Mouse (Mus musculus) forebrain, embryonic 13.5 days (tissue): ENCODE results near the gene Atp6v1g2. TPM values are rescaled to one million over a fixed set of nuclear protein-coding genes. Genes with fewer than 3 reads are reported as not detected.
A peak's percentile ranks its signal among the peaks of the same experiment; 100 is the strongest.

Experiments used
- ATAC-seq: fragments of 200-750 bp; cut with Nextera tagmentation; 2 replicates; pipeline ENCODE4 v1.8.0; 2017
- H3K27ac ChIP-seq: fragments of 300-500 bp; sonication (generic); 2 replicates; pipeline ENCODE4 v1.5.1; 2015; ENCODE audit warnings: inconsistent platforms, mild to moderate bottlenecking, moderate library complexity
- H3K27me3 ChIP-seq: fragments of 300-500 bp; sonication (generic); 2 replicates; pipeline ENCODE4 v1.6.1; 2015; ENCODE audit warnings: mild to moderate bottlenecking, inconsistent platforms
- H3K36me3 ChIP-seq: fragments of 300-500 bp; sonication (generic); 2 replicates; pipeline ENCODE4 v1.6.1; 2015; ENCODE audit warnings: mild to moderate bottlenecking, inconsistent platforms; ENCODE audit not compliant: poor library complexity, severe bottlenecking
- H3K4me1 ChIP-seq: fragments of 300-500 bp; sonication (generic); 2 replicates; pipeline ENCODE4 v1.6.1; 2015; ENCODE audit warnings: inconsistent platforms
- H3K4me2 ChIP-seq: fragments of 300-500 bp; sonication (generic); 2 replicates; pipeline ENCODE4 v1.6.1; 2015; ENCODE audit warnings: inconsistent platforms, mild to moderate bottlenecking, moderate library complexity
- H3K4me3 ChIP-seq: fragments of 300-500 bp; sonication (generic); 2 replicates; pipeline ENCODE4 v1.5.1; 2015; ENCODE audit warnings: mild to moderate bottlenecking, inconsistent platforms
- H3K9ac ChIP-seq: fragments of 300-500 bp; sonication (generic); 2 replicates; pipeline ENCODE4 v1.6.1; 2015; ENCODE audit warnings: mild to moderate bottlenecking, inconsistent platforms
- H3K9me3 ChIP-seq: fragments of 300-500 bp; sonication (generic); replicated peaks from 2 replicates; pipeline ENCODE4 v1.6.1; 2016; ENCODE audit warnings: inconsistent platforms
- WGBS: fragments of 180-500 bp; shearing (Covaris S2); methylation state at CpG from one replicate; pipeline ENCODE4 v1.1.7; 2015; 5-methylcytosine and 5-hydroxymethylcytosine counted together
- polyA plus RNA-seq: library from polyadenylated mRNA; unstranded; fragments of >200 nt; fragmentation: Nextera tagmentation; extraction: Ambion mirVana; gene quantifications from 2 replicates; pipeline ENCODE4 v1.2.1, GENCODE M21; 2015

Atp6v1g2 gene
- polyA plus RNA-seq, 1 experiment from 2014 or later = 20.8 TPM

DNA sequence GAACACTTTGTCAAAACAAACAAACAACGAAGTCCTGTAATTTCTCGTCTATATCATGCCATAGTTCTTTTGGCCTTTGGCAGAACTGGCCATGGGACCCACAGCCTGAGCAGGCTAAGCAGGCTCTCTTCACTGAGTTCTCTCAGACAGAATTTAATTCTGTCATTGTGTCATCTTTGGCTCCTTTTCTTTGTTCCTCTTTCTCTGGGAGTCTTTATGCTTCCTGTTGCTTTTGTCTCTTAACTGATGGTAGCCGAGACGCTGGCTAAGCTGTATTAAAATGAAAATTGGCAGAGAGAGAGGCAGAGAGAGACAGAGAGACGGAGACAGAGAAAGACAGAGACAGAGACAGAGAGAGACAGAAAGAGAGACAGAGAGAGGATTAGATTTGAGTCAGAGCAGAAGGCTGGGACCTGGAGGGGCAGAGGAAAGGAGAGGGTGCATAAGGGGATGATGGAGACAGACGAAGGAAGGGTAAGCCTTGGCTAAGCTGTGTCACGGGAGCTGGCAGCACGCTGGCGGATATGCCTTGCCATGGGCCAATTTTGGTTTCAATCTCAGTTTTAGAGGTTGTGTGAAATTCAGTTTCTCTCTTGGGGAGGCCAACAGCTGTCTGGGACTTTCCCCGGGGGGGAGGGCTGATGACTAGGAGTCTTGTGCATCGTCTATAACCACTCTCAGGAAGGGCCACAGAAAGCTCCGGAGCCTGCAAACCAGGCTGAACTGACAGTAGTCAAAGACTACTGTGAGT lies 23.5 kb upstream of the Atp6v1g2 start:
- no peaks in the 10 kb centered on the region for H3K4me1 ChIP-seq
- H3K4me3 ChIP-seq = no peak overlapping the region
- WGBS = 75% methylated on average over 12 of the region's 12 CpGs
- H3K36me3 ChIP-seq = no peaks in the 10 kb centered on the region
- ATAC-seq = no peak
- no peak overlapping the region for H3K27ac ChIP-seq
- H3K9ac ChIP-seq = 0 out of 2 replicates have a peak overlapping the region, but pooled peaks have one; percentile 2
- H3K4me2 ChIP-seq = no peak overlapping the region
- H3K27me3 ChIP-seq = 0 out of 2 replicates have a peak, but pooled peaks cover 5% of the 10 kb centered on the region
- H3K9me3 ChIP-seq = no peaks in the 10 kb centered on the region

GRCm38 (mm10) chr17:35210593-35210992 lies 22.9 kb upstream of the Atp6v1g2 start:
- no peak overlapping the region for H3K27ac ChIP-seq
- H3K9me3 ChIP-seq = no peaks in the 10 kb centered on the region
- no peak overlapping the region for H3K4me2 ChIP-seq
- no peak for ATAC-seq
- no peaks in the 10 kb centered on the region for H3K4me1 ChIP-seq
- WGBS = 75% methylated on average over 3 of the region's 3 CpGs
- no peaks in the 10 kb centered on the region for H3K27me3 ChIP-seq
- H3K4me3 ChIP-seq = no peak overlapping the region
- H3K36me3 ChIP-seq = no peaks in the 10 kb centered on the region
- H3K9ac ChIP-seq = no peak overlapping the region

DNA sequence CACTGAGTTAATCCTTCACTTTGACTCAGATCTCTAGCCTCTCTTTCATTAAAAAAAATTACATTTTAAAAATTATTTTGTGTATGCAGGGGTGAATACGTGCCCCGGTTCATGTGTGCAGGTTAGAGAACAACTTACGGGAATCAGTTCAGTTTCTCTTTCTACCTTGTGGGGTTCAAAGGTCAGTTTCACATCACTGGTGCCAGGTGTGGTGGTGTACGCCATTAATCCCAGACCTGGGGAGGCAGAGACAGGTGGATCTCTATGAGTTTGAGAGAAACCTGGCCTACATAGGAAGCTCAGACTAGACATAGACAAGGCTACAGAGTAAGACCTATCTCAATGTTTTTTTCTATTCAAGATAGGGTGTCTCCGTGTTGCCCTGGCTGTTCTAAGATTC lies 20.4 kb upstream of the Atp6v1g2 start:
- ATAC-seq = no peak
- no peaks in the 10 kb centered on the region for H3K36me3 ChIP-seq
- H3K27me3 ChIP-seq = no peaks in the 10 kb centered on the region
- H3K4me1 ChIP-seq = no peaks in the 10 kb centered on the region
- H3K27ac ChIP-seq = no peak overlapping the region
- H3K4me3 ChIP-seq = no peak overlapping the region
- H3K9ac ChIP-seq = no peak overlapping the region
- H3K4me2 ChIP-seq = no peak overlapping the region
- 92% methylated on average over 5 of the region's 5 CpGs for WGBS
- H3K9me3 ChIP-seq = no peaks in the 10 kb centered on the region

DNA sequence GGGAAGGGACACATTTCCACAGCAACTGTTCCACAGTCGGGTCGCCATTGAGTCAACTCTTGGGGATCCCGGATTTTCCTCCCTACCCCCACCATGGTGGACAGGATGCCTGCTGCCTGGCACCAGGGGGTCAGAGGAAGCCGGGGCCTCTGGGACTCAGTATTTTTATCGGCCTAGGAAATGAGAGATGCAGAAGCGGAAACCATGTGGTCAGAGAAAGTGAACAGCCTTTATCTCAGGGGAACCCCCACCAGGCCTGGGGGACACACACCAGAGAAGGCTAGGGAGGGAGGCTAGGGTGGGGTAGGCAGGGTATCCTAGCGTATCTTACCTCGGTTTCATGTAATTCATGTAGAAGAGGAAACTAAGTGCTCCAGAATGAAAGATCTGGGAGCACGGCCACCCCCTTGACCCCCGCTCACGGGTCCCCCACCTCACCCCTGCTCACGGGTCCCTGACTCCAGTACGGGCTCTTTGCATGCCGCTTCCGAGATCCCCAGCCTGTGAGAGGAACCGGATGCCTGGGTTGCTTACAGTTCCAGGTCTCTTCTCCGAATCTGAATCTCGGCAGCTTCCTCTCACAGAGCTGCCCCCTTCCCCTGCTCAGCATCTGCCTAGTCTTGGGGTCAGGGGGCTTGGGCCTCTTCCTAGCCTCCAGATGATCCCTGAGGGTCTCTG lies 14.8 kb upstream of the Atp6v1g2 start:
- Histone ChIP-seq H3K9ac (no peak overlapping the region), H3K27ac (no peak overlapping the region), H3K4me3 (no peak overlapping the region), H3K4me2 (no peak overlapping the region), H3K9me3 (no peaks in the 10 kb centered on the region), H3K36me3 (peaks cover 37% of the 10 kb centered on the region), H3K27me3 (no peaks in the 10 kb centered on the region), H3K4me1 (no peaks in the 10 kb centered on the region)
- ATAC-seq = no peak
- WGBS = 84% methylated on average over 18 of the region's 18 CpGs

- 90% methylated on average over 6 of the region's 6 CpGs for WGBS
- Histone ChIP-seq H3K4me1 (no peaks in the 10 kb centered on the region), H3K27ac (no peak overlapping the region), H3K9ac (no peak overlapping the region), H3K36me3 (peaks cover 37% of the 10 kb centered on the region), H3K4me3 (no peak overlapping the region), H3K9me3 (no peaks in the 10 kb centered on the region), H3K27me3 (no peaks in the 10 kb centered on the region), H3K4me2 (no peak overlapping the region)
- no peak for ATAC-seq
Measured at GRCm38 (mm10) chr17:35219601-35220041, 13.8 kb upstream of the Atp6v1g2 start.

DNA sequence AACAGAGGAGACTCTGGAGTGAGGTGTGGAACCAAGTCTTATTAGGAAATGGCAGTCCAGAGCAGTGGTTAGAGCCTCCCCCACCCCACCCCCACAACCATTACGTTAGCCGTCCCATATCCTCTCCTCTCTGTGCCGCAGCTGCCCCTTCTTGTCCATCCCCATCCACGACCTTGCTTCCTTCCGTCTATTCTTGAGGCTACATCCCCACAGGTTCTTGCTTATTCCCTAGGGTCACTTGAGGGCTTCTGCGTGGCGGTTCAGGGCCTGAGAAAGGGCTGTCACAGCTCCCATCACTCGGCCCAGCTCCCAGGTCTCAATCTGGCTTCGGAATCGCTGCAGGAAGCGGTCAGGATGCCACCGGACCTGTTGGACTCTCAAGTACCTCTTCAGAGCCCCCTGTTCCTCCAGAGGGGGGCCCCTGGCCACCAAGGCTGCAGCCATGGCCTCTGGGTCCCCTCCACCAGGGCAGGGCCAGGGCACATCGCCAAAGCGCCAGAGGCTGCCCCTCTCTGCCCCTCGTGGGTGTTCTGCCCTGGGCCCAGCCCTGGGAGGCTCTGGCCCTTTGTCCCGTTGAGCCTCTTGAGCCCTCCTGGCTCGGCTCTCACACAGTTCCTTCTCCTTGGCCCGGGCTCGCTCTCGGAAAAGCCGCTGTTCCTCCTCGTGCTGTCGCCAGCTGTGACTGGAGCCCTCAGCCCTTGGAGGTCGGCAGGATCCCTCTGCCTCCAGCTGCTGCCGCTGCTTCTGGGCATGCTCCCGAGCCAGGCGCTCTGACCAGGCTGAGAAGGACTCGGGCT lies 13.1 kb upstream of the Atp6v1g2 start, which contains the start of gene Gm16181:
Gene Gm16181 (plus strand): TSS at position 679 of the 797 bp plus-strand sequence.
- no peak within 1 kb of the TSS for H3K27ac ChIP-seq
- no peaks in the 10 kb centered on the region for H3K27me3 ChIP-seq
- no peaks in the 10 kb centered on the region for H3K9me3 ChIP-seq
- no peak for ATAC-seq
- no peaks in the 10 kb centered on the region for H3K4me1 ChIP-seq
- H3K36me3 ChIP-seq = peaks cover 44% of the 10 kb centered on the region
- H3K9ac ChIP-seq = no peak within 1 kb of the TSS
- 83% methylated on average over 28 of the region's 28 CpGs for WGBS
- H3K4me2 ChIP-seq = no peak within 1 kb of the TSS
- H3K4me3 ChIP-seq = no peak within 1 kb of the TSS

- Histone ChIP-seq H3K4me1 (no peaks in the 10 kb centered on the region), H3K4me2 (no peak overlapping the region), H3K27ac (no peak overlapping the region), H3K9ac (no peak overlapping the region), H3K27me3 (no peaks in the 10 kb centered on the region), H3K4me3 (no peak overlapping the region), H3K9me3 (no peaks in the 10 kb centered on the region), H3K36me3 (peaks cover 56% of the 10 kb centered on the region)
- ATAC-seq = no peak
- 82% methylated on average over 6 of the region's 6 CpGs for WGBS
Measured at GRCm38 (mm10) chr17:35222299-35222698, 11.2 kb upstream of the Atp6v1g2 start.

DNA sequence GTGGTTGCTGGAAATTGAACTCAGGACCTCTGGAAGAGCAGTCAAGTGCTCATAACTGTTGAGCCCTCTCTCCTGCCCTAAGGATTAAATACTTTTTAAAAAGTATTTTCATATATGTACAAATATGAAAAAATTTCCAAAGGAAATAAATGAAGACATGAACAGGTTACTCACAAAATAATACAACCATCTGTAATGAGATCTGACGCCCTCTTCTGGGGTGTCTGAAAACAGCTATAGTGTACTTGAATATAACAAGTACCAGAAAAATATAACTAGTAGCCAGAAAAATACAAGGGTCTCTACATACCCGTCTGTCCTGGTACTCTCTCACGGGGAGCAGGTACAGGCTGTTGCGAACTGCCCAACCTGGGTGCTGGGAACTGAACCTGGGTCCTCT lies 8.8 kb upstream of the Atp6v1g2 start:
- H3K4me1 ChIP-seq = no peaks in the 10 kb centered on the region
- no peak overlapping the region for H3K9ac ChIP-seq
- H3K9me3 ChIP-seq = no peaks in the 10 kb centered on the region
- no peak overlapping the region for H3K4me3 ChIP-seq
- H3K27me3 ChIP-seq = no peaks in the 10 kb centered on the region
- peaks cover 70% of the 10 kb centered on the region for H3K36me3 ChIP-seq
- H3K4me2 ChIP-seq = no peak overlapping the region
- ATAC-seq = no peak
- 97% methylated on average over 4 of the region's 4 CpGs for WGBS
- H3K27ac ChIP-seq = no peak overlapping the region

DNA sequence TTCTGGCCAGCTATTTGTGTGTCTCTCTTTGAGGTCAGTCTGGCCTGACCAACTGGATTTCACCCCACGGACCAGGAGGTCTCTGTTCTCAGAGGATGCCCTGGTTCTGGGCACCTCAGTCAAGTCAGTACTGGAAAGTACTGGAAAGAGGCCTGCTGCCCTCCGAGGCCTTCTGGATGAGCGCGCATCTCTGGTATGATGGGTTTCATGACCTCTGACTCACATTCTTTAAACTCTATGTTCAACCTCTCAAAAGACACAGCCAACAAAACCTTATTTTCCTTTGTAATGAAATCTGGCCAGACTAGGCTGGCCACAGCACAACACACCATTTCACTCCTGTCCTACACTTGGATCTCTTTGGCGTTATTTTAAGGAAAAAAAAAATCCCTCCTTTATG lies 8.0 kb upstream of the Atp6v1g2 start:
- WGBS = 96% methylated on average over 5 of the region's 5 CpGs
- Histone ChIP-seq H3K9me3 (no peaks in the 10 kb centered on the region), H3K27ac (no peak overlapping the region), H3K9ac (no peak overlapping the region), H3K27me3 (no peaks in the 10 kb centered on the region), H3K4me2 (no peak overlapping the region), H3K36me3 (peaks cover 68% of the 10 kb centered on the region), H3K4me3 (no peak overlapping the region), H3K4me1 (no peaks in the 10 kb centered on the region)
- ATAC-seq = no peak

GRCm38 (mm10) chr17:35226561-35227046 lies 6.9 kb upstream of the Atp6v1g2 start:
- Histone ChIP-seq H3K4me3 (no peak overlapping the region), H3K4me2 (no peak overlapping the region), H3K27me3 (no peaks in the 10 kb centered on the region), H3K36me3 (peaks cover 70% of the 10 kb centered on the region), H3K9ac (no peak overlapping the region), H3K4me1 (peaks cover under 1% of the 10 kb centered on the region), H3K9me3 (no peaks in the 10 kb centered on the region), H3K27ac (no peak overlapping the region)
- 90% methylated on average over 14 of the region's 14 CpGs for WGBS
- ATAC-seq = no peak

DNA sequence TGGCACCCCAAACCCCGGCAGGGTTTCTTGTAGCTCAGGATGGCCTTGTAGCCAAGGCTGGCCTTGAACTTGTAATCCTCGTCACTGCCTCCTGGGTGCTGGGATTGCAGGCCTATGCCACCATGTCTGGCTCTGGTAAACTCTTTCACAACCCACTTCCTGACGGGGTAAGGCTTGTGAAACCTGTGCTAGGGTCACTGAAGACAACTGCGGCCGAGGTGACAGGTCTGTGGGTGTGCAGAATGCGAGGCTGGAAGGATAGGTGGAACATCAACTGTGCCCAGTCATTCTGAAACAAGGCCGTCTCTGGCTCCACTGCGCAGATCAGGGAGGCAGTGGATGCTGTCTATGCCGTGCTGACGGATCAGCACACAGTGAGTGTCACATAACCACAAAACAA lies 2.4 kb upstream of the Atp6v1g2 start:
- Histone ChIP-seq H3K9ac (0 out of 2 replicates have a peak overlapping the region, but pooled peaks have one; percentile 27), H3K27me3 (no peaks in the 10 kb centered on the region), H3K4me3 (no peak overlapping the region), H3K4me1 (peaks cover 23% of the 10 kb centered on the region), H3K9me3 (no peaks in the 10 kb centered on the region), H3K27ac (no peak overlapping the region), H3K36me3 (peaks cover 57% of the 10 kb centered on the region), H3K4me2 (no peak overlapping the region)
- ATAC-seq = no peak
- 94% methylated on average over 10 of the region's 10 CpGs for WGBS

- H3K27me3 ChIP-seq = no peaks in the 10 kb centered on the region
- H3K4me3 ChIP-seq = 0 out of 2 replicates have a peak overlapping the region, but pooled peaks have one; percentile 10
- 13% methylated on average over 12 of the region's 12 CpGs for WGBS
- peak overlapping the region; percentile 40 for H3K4me2 ChIP-seq
- peaks cover 30% of the 10 kb centered on the region for H3K4me1 ChIP-seq
- no peak overlapping the region for H3K27ac ChIP-seq
- peaks cover 53% of the 10 kb centered on the region for H3K36me3 ChIP-seq
- no peak for ATAC-seq
- H3K9ac ChIP-seq = peak overlapping the region; percentile 27; the same call in 1 of the 2 replicates
- H3K9me3 ChIP-seq = no peaks in the 10 kb centered on the region
Measured at GRCm38 (mm10) chr17:35232043-35232442, 1.4 kb upstream of the Atp6v1g2 start.
